Mouse (Mus musculus) forebrain, postnatal 0 days (tissue): ENCODE results near the gene Pdlim5. TPM values are rescaled to one million over a fixed set of nuclear protein-coding genes. Genes with fewer than 3 reads are reported as not detected.

Experiments used
- ATAC-seq: fragments of 200-750 bp; cut with Nextera tagmentation; 2 replicates; pipeline ENCODE4 v1.8.0; 2017; ENCODE audit warnings: mild to moderate bottlenecking, moderate library complexity
- DNase-seq: peaks from one replicate; pipeline ENCODE4 v3.0.0-alpha.2; 2015
- H3K27ac ChIP-seq: fragments of 300-500 bp; sonication (generic); 2 replicates; pipeline ENCODE4 v1.5.1; 2014; ENCODE audit warnings: low read depth, mild to moderate bottlenecking, antibody characterized with exemption, low read length, moderate library complexity, mixed read lengths
- H3K27me3 ChIP-seq: fragments of 300-500 bp; sonication (generic); 2 replicates; pipeline ENCODE4 v1.6.1; 2014; ENCODE audit warnings: mild to moderate bottlenecking, low read length, mixed read lengths; ENCODE audit not compliant: insufficient read depth
- H3K36me3 ChIP-seq: fragments of 300-500 bp; sonication (generic); 2 replicates; pipeline ENCODE4 v1.6.1; 2014; ENCODE audit warnings: mild to moderate bottlenecking, moderate library complexity; ENCODE audit not compliant: insufficient read depth
- H3K4me1 ChIP-seq: fragments of 300-500 bp; sonication (generic); 2 replicates; pipeline ENCODE4 v1.6.1; 2014; ENCODE audit warnings: antibody characterized with exemption; ENCODE audit not compliant: insufficient read depth
- H3K4me2 ChIP-seq: fragments of 300-500 bp; sonication (generic); 2 replicates; pipeline ENCODE4 v1.6.1; 2014; ENCODE audit warnings: low read depth, mild to moderate bottlenecking, moderate library complexity
- H3K4me3 ChIP-seq: fragments of 300-500 bp; sonication (generic); 2 replicates; pipeline ENCODE4 v1.5.1; 2014; ENCODE audit warnings: low read depth, low read length, mixed read lengths
- H3K9ac ChIP-seq: fragments of 300-500 bp; sonication (generic); 2 replicates; pipeline ENCODE4 v1.6.1; 2014; ENCODE audit warnings: mild to moderate bottlenecking
- H3K9me3 ChIP-seq: fragments of 300-500 bp; sonication (generic); 2 replicates; pipeline ENCODE4 v1.6.1; 2016; ENCODE audit warnings: low read length
- CTCF ChIP-seq: sonication (generic); IDR thresholded peaks from 2 replicates; pipeline ENCODE4 v1.5.1; 2016; ENCODE audit warnings: antibody characterized with exemption, control low read depth, low read depth
- WGBS: fragments of 180-500 bp; shearing (Covaris S2); extraction: QIAGEN DNeasy Blood & Tissue Kit; methylation state at CpG from one replicate; pipeline ENCODE4 v1.1.7; 2014; 5-methylcytosine and 5-hydroxymethylcytosine counted together
- polyA plus RNA-seq: library from polyadenylated mRNA; unstranded; fragments of >200 nt; fragmentation: Nextera tagmentation; extraction: Ambion mirVana; gene quantifications from 2 replicates; pipeline ENCODE4 v1.2.1, GENCODE M21; 2015
- total RNA-seq: library from RNA; depleted of rRNA; stranded (reverse); fragments of >200 nt; gene quantifications from 2 replicates; pipeline ENCODE4 v1.2.3, GENCODE M21; 2014

Gene Pdlim5
- total and polyA plus RNA-seq, 2 experiments from 2014 or later = 12.2 to 20.1 TPM

GRCm38 (mm10) chr3:142350513-142350912 lies 45.0 kb downstream of the Pdlim5 start:
- no peak for TF ChIP-seq CTCF
- Histone ChIP-seq H3K4me1 (no peaks in the 10 kb centered on the region), H3K27ac (no peak overlapping the region), H3K36me3 (no peaks in the 10 kb centered on the region), H3K9me3 (no peaks in the 10 kb centered on the region), H3K4me2 (no peak overlapping the region), H3K4me3 (no peak overlapping the region), H3K9ac (no peak overlapping the region), H3K27me3 (no peaks in the 10 kb centered on the region)
- WGBS = 91% methylated on average over 3 of the region's 3 CpGs
- DNase-seq (no peak), ATAC-seq (no peak)

DNA sequence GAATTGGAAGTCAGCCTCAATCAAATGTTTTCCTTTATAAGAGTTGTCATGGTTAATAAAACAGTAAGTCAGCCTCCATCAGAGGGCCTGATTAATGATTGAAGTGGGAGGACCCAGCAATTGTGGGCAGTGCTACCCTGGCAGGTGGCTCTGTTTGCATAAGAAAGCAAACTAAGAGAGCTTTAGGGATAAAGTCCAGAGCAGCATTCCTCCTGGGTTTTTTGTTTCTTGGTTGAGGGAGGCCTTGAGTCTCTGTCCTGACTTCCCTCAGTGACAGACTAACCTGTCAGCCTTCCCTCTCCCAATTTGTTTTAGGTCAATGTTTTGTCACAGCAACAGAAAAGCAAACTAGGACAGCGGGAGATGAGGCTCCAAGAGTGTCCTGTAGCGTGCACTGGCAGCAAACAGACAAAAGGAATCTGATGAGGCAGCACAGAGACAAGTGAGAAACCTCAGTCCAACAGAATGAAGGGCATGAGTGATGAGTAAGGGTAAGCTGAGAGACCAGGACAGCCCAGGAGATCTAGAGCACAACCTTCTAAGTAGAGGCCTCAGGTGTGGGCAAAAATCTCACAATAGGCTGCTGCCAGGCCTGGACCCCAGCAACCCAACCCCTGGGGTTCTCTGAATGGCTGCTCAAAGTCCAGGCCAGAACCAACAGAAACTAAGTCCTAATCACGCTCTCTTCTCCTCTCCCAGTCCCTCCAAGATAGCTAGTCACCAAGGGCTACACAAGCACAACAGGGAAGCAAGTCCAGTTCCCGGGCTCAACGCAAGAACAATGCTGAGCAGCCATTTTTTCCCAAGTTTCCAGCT lies 46.5 kb downstream of the Pdlim5 start:
- no peak for ATAC-seq
- no peak for DNase-seq
- no peaks in the 10 kb centered on the region for H3K4me1 ChIP-seq
- no peaks in the 10 kb centered on the region for H3K9me3 ChIP-seq
- TF ChIP-seq CTCF = no peak
- H3K4me3 ChIP-seq = no peak overlapping the region
- H3K4me2 ChIP-seq = no peak overlapping the region
- 69% methylated on average over 5 of the region's 5 CpGs for WGBS
- H3K9ac ChIP-seq = no peak overlapping the region
- no peaks in the 10 kb centered on the region for H3K36me3 ChIP-seq
- H3K27ac ChIP-seq = no peak overlapping the region
- H3K27me3 ChIP-seq = no peaks in the 10 kb centered on the region

- Histone ChIP-seq H3K9ac (no peak overlapping the region), H3K9me3 (no peaks in the 10 kb centered on the region), H3K4me1 (no peaks in the 10 kb centered on the region), H3K4me3 (no peak overlapping the region), H3K4me2 (no peak overlapping the region), H3K36me3 (no peaks in the 10 kb centered on the region), H3K27me3 (no peaks in the 10 kb centered on the region), H3K27ac (no peak overlapping the region)
- DNase-seq = no peak
- 88% methylated on average over 6 of the region's 6 CpGs for WGBS
- TF ChIP-seq CTCF = no peak
- ATAC-seq = no peak
These were observed 49.2 kb downstream of the Pdlim5 start for GRCm38 (mm10) chr3:142346261-142346660.

- ATAC-seq = no peak
- DNase-seq = no peak
- Histone ChIP-seq H3K4me2 (no peak overlapping the region), H3K27ac (no peak overlapping the region), H3K9me3 (no peaks in the 10 kb centered on the region), H3K36me3 (no peaks in the 10 kb centered on the region), H3K9ac (no peak overlapping the region), H3K4me1 (no peaks in the 10 kb centered on the region), H3K27me3 (no peaks in the 10 kb centered on the region), H3K4me3 (no peak overlapping the region)
- WGBS = 74% methylated on average over 8 of the region's 8 CpGs
- no peak for TF ChIP-seq CTCF
These were observed 50.0 kb downstream of the Pdlim5 start for GRCm38 (mm10) chr3:142345235-142346125.

DNA sequence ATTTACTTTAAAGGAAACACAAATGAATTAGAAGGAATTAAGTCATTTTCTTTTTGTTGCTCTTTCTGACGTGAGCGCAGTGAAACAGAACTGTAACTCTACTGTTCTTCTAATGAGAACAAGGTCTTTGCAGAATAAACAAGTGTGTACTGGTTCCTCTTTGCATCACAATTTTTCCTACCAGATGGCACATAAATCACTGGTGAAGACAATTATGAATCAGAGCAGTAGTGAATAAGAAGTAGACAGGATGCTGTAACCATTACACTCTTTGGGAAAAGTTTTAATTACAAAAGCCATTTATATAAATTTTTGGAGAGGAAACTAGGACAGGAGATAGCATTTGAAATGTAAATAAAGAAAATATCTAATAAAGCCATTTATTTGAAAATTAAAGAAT lies 51.7 kb downstream of the Pdlim5 start:
- no peak for DNase-seq
- ATAC-seq = no peak
- H3K4me3 ChIP-seq = no peak overlapping the region
- no peaks in the 10 kb centered on the region for H3K4me1 ChIP-seq
- WGBS = 69% methylated on average over 2 of the region's 2 CpGs
- TF ChIP-seq CTCF = no peak
- no peaks in the 10 kb centered on the region for H3K27me3 ChIP-seq
- H3K27ac ChIP-seq = no peak overlapping the region
- no peaks in the 10 kb centered on the region for H3K9me3 ChIP-seq
- H3K36me3 ChIP-seq = no peaks in the 10 kb centered on the region
- no peak overlapping the region for H3K4me2 ChIP-seq
- no peak overlapping the region for H3K9ac ChIP-seq

DNA sequence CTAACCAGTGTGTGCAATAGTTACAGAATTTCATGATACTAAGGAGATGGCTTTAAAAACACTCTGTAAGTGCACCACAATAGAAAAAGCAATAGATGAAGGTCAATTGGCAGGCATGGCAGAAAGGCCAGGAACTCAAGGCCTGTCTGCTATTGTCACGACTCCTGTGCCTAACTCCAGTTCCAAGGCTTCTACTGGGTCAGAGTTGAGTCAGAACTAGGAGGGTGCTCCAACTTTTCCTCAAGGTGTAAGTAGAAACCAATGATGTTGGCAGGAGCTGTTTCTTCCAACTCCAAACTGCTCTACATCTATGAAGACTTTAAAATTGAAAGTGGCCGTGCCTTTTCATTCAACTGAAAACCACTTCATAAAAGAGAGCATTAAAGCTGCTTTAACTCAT lies 54.8 kb downstream of the Pdlim5 start:
- no peaks in the 10 kb centered on the region for H3K4me1 ChIP-seq
- H3K9me3 ChIP-seq = no peaks in the 10 kb centered on the region
- ATAC-seq = no peak
- no peak overlapping the region for H3K4me3 ChIP-seq
- no peak for TF ChIP-seq CTCF
- no peak overlapping the region for H3K9ac ChIP-seq
- no peak for DNase-seq
- no peaks in the 10 kb centered on the region for H3K27me3 ChIP-seq
- no peak overlapping the region for H3K27ac ChIP-seq
- no peaks in the 10 kb centered on the region for H3K36me3 ChIP-seq
- 33% methylated on average over 2 of the region's 2 CpGs for WGBS
- H3K4me2 ChIP-seq = no peak overlapping the region
